Mouse (Mus musculus) hematopoietic stem cell, adult 5-6 weeks (primary cell): Measurements from ENCODE around the gene Ppme1. TPM values are rescaled to one million over a fixed set of nuclear protein-coding genes. Genes with fewer than 3 reads are reported as not detected.

Experiments
- ATAC-seq, 2 experiments: fragments of 125-278 bp in 1 of 2; replicated peaks in 1 of 2; 2 replicates each; pipeline ENCODE4 v1.8.0; 2016 to 2017; ENCODE audit warnings: inconsistent platforms in 2 of 2, mild to moderate bottlenecking in 2 of 2, moderate number of reproducible peaks in 2 of 2, low read depth in 1 of 2, moderate TSS enrichment in 1 of 2; ENCODE audit not compliant: low FRiP score in 2 of 2, poor library complexity in 2 of 2, severe bottlenecking in 2 of 2, insufficient read depth in 1 of 2, low TSS enrichment in 1 of 2
- total RNA-seq: library from RNA; stranded (forward); fragments of 172-1452, 232-1000 nt; gene quantifications from 2 replicates; pipeline ENCODE4 v1.2.3, GENCODE M21; 2017

The Ppme1 gene
- total RNA-seq, 1 experiment from 2014 or later, result 65.2 TPM

DNA sequence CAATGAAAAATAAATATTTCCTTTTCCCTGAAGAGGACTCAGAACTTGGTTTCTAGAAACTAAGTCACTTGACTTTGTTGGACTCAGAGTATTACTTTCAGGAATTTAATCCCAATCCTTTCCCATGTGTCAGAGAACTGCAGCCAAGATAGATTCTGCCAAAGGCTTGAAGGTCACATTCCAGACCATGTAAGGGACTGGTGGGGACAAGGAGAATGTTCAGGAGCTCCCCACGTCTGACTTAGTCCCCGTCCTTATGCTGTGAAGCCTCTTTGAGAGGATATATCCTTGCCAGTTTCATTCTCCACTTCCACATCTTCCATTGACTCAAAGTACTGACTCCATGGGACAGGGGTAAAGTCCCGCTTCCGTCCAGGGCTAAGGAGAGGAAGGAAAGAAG is 17.1 kb downstream of the Ppme1 start:
- no peak for ATAC-seq

DNA sequence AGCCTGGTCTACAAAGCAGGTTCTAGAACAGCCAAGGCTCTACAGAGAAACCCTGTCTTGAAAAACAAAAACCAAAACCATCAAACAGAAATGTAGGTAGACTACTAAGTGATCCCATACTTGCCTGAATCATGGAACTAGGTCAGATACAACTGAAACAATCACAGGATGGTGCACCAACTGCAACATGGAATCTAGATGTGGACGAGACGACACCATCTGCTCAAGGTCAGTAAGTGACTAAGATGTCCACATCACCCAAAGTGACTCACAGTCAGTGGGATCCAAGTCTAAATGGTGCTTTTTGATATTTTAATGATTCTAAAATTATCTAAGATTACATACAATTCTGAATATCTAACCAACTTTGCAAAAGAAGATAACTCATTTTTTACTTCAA is 36.2 kb downstream of the Ppme1 start:
- no peak for ATAC-seq

DNA sequence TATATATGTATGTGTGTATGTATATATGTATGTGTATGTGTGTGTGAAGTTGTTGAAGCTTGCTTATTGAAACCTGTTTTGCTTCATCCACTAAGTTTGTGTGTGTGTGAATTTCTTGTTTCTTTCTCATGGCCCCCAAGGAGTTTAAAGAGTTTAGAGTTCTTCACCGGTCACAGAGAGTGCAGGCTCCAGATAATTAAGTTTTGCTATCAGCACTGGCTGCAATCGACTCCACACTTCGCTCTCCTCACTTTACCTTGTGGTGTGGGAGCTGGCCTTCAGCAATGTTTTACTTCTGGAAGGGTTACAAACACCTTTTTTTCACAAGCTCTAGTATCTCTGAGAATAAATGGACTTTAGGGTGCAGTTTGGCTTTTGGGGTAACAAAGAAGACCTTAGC is 40.8 kb downstream of the Ppme1 start:
- ATAC-seq, result no peak

DNA sequence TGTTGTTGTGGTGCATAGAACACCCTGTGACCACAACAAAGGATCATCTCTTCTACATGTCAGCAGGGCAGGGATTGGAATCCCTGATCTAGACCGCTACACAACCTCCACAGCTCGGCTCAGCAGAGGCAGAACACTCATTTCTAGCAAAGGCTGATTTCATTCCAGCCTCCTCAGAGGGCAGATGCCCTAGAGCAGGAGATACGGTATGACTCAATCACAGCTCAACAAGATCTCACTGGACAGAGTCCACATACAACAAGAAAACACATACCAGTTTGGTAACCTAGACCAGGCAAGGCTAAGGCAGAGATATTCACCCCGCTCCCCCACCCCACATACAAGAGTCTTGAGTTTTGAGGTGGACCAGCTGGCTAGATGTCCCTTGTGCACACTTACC is 43.5 kb downstream of the Ppme1 start:
- ATAC-seq, result no peak

DNA sequence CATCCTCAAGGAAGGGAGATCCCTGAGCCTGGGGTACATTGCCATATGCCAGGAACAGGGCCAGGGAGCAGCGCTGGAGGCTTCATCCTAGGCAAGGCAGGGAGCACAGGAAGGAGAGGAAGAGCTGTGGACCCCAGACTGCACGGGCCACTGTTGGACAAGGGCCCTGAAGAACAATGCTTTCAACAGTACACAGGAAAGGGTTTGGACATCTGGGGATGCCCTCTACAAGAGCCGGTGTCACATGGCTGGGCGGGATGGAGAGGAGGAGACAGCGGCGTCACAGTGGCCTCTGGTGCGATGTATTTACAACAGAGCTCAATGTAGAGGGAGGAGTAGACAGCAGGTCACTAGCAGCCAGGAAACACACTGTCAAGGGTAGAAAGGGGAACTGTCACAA is 44.6 kb downstream of the Ppme1 start:
- no peak for ATAC-seq

DNA sequence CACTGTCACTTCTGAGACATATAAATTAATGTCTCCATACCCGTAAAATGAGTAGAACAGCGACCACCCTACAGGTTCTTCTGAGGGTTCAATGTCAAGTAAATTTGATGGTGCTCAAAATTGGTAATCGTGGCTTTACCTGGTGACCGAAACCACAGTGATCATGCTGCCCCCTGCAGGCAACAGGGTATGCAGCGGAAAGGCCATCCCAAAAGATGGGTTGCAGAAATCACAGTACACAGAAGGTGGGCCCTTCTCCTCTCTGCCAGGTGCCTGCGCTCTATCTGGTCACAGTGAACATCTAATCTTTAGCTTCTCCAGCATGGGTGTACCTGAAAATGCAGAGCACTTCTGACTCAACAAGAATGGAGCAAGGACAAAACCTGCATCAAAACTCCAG is 46.6 kb downstream of the Ppme1 start:
- no peak for ATAC-seq

DNA sequence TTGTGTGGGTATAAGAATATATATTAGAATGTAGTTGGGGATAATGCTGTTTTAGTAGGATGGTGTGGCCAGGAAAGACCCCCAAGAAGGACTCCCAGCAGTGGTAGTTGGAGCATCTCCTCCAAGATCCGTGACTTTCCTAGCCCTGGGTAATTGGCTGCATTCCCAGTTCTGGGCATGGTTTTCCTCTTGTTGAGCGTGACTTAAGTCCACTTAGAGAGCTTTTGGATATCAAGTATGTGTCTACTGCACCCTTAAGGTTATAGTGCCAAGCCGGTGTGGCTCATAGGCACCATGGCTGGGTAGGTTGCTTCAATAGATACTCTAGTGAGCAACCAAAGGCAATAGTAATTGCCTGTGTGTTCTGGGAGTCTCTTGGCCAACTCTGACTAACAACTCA is 48.4 kb downstream of the Ppme1 start:
- ATAC-seq, result no peak

DNA sequence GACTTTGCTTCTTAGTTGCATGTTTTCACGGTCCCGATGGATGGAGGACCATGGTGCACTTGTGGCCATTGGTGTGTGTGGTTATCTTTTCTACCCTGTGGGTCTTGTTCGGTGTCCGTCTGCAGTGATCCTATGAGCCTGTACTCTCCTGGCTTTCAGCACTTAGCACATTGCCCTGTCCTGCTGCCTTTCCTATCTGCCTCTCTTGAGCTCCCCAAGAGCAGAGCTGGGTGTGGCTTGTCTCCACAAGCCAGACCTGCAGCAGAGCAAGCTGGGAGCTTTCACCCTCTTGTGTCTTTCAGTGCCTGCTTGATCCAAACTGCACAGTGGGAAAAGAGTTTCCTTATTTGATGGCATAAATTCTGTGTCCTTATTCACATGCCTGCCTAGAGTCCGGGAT is 54.6 kb downstream of the Ppme1 start:
- no peak for ATAC-seq

DNA sequence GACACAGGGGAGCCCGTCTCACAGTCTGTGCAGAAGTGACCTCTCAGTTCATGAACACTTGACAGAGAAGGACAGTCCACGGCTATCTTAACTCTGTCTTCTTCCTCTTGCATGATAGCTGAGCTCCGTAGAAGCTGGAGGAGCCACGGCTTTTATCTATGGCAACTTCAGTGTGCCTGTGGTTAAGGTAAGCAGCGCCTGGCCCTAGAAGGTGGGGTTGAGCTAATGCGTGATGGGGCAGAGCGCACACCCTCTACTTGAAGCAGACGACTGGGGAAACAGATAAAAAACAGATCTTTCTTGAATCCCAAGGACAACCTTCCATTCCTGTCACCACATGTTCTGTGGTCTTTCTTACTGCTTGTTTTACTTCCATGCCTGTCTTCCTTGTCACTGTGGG is 55.2 kb downstream of the Ppme1 start:
- ATAC-seq, result no peak

DNA sequence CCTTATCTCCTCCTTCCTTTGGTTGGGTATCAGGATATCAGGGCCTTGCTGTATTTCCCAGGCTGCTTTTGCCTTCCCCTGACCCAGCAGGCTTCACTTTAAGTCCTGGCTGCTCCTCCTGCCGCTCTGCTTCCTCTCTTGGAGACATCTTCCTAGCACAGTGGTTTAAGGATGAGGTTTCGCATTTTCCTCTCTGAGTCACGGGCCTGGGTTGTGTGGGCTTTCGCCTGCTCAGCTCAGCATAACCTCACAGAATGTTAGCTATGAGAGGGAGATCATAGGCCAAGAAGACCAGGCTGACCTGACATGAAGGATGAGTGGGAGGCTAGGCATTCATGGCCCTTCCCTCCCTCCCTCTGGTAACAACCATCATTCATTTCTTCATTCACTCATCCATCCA is 59.4 kb downstream of the Ppme1 start:
- no peak for ATAC-seq

DNA sequence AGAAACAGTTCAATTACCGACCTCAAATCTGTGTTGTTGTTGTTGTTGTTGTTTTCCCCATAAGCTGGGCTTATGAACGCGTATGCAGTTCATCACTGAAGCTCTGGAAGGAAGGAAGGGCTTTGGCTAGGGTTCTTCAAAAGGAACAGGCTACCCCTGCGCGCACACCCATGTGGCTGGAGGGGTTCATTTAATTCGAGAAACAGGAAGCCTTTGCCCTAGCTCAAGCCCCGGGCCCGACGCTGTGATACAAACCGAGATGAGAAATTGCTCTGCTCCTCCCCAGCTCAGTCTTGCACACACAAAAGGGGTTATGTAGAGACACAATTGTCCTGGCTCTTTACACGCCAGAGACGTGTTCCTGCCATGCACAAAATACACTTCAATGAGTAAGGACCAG is 61.8 kb downstream of the Ppme1 start:
- ATAC-seq, result no peak

DNA sequence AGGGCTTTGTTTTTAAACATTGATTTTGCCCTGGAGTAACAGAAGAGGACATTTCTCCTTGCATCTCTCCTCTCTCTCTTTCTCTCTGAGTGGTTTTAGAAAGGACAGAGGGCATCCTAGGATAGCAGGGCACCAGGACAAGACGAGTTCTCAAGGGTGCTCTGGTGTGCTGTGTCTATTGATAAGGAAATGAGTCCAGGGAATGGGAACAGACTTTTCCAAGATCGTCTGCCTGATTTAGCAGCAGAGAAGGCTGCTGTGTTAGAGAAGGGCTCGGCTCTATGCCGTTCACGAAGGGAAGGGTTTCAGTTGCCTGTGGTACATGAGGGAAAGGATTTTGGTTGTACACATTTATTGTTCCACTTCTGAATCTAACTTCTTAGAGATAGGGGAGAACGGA is 62.4 kb downstream of the Ppme1 start:
- ATAC-seq, result no peak

DNA sequence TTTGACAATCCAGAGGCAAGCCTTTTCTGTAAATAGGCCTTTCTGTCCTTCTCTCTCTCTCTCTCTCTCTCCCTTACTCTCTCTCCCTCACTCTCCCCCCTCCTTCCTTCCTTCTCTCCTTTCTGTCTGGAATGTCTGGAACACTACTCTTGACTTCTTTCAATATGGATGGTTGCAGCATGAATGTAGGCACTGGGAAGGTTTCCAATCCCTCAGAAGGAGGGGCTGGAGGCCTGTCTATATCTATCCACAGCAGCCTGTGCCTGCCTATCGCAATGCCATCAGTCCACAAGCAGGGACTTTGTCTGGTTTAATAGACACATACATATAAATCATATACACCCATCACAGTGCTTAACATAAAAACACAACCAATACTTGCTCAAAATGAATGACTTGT is 62.9 kb downstream of the Ppme1 start:
- no peak for ATAC-seq

DNA sequence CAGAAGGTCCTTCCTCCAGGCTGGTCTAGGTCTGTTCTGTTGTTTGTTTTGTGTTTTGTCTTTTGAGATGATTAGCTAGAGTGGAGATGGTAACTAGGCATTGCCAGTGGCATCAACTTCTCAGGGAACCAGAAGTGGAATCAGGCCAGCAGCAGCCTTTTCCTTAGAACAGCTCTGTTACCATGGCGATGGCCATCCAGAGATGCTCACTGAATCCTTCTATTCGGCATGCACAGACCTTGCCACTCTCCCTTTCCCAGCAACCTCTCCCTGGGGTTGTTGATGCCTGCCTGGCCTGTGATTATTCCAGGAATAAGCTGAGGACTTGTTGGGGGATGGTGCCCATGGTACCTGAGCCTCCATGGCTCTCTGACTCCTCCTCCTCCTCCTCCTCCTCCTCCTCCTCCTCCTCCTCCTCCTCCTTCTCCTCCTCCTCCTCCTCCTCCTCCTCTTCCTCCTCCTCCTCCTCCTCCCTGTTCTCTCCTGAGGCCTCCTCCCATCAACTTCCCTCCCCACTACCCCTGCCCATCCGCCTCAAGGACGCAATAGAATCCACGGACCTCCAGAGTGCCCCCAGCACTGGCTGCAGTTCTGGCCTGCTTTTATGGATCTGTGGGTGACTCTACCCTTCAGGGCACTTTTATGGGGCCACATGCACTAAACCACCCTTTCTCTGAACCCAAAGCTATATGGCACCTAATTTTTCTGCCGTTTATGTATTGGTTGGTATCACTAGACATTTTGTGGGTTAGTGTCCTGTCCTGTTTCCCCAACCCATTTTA is 64.0 kb downstream of the Ppme1 start:
- no peak for ATAC-seq

DNA sequence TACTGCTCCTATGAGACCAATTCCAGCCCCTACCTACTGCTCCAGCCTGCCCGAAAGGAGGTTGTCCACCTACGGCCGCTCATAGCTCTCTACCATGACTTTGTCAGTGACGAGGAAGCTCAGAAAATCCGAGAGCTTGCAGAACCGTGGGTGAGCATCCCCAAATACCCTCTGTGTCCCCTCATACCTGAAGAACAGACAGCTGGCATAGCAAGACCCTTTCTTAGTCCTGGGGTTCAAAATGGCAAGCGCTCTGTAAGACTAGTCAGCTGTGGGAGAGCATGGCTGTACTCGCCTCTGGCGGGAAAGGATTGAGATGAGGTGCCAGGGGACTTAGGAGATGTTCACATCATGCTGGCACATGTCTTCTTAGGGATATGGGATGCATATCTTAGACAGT is 66.2 kb downstream of the Ppme1 start:
- ATAC-seq, result no peak

DNA sequence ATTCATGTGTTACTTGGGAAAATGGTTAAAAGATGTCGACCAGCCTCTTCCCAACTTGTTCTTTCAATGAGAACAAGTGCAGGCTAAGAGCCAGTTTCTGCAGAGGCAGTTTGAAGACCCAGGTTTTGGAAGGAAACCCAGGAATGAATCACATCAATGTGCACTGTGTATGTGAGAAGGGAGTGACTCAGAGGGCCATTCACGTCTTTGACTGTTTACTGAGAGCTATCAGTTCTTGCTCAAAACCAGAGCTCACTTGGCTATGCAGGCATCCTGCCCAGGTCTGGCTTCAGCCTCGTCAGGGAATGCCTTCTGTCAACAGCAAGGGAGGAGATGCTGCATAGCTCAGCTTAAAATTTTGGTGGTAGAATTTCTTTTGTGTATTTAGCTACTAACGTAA is 69.8 kb downstream of the Ppme1 start:
- no peak for ATAC-seq

DNA sequence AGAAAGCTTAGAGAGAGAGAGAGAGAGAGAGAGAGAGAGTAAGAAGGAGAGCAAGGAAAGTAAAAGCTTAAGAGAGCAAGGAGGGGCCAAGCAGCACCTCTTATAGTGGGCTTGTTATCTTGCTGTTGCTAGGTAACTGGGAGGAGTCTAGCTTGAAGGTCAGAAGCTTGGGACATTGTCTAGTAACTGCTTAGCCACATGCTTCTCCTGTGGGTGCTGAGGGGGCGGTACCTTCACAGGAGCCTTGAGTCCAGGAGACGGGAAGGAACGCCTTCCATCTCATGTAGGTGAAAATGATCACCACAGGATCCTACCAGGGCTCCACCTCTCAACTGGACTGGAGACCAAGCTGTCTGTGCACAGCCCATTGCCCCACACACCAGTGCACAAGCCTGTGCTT is 70.7 kb downstream of the Ppme1 start:
- ATAC-seq, result no peak

DNA sequence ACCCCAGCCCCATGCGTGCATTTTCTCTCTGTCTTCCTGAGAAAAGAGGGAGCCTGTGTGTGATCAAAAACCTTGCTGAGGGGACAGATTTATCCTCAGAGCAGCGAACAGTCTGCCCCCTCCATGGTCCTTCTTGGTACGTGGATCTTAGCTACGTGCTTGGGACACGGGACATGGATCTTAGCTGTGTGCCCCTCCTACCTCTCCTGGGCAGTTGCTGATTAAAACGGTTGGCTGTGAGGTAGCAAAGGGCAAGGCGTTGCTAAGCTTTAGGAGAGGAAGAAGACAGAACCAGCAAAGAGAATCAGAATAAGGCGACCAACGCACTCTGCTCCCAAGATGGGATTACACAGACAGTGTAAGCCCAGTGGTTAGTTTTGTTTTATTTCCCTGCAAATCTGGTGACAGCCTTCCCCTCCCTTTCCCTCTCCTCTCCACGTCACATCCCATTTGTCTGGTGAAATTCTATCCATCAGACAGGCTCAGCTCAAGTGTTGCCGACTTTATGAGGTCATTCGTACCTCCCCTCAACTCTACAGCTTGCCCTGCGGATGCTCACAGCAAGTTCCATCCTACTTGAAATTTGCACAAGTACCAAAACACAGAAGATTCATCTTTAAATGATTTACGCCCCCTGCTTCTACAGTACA is 73.1 kb downstream of the Ppme1 start:
- ATAC-seq, result no peak

DNA sequence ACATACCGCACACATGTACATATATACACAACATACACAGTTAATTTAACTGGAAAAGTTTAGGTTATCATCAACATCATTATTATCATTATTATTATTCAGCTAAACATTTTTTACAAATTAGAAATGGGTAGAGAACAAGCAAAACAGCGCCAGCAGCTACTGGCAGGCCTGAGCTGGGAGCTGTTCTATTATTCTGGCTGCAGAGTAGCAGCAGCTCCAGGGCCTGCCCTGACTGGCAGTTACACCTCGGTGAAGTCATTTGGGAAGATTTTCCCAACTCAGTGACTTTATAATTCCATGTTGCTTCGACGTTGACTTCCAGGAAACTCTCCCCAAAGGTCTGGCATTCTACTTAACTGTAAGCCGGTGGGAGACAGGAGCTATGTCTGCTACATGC is 75.4 kb downstream of the Ppme1 start:
- ATAC-seq, result no peak
